Mouse (Mus musculus) hindbrain, embryonic 15.5 days (tissue): ENCODE measurements around the gene Gm9944. TPM values are rescaled to one million over a fixed set of nuclear protein-coding genes. Genes with fewer than 3 reads are reported as not detected.

ENCODE experiments used
- ATAC-seq: fragments of 200-750 bp; cut with Nextera tagmentation; 2 replicates; pipeline ENCODE4 v1.8.0; 2017; ENCODE audit warnings: low read depth, moderate number of reproducible peaks, moderate TSS enrichment; ENCODE audit not compliant: low FRiP score
- H3K27ac ChIP-seq: fragments of 300-500 bp; sonication (generic); replicated peaks from 2 replicates; pipeline ENCODE4 v1.5.1; 2015; ENCODE audit warnings: mild to moderate bottlenecking, inconsistent platforms
- H3K27me3 ChIP-seq: fragments of 300-500 bp; sonication (generic); 2 replicates; pipeline ENCODE4 v1.6.1; 2015; ENCODE audit warnings: control low read depth, inconsistent platforms
- H3K36me3 ChIP-seq: fragments of 300-500 bp; sonication (generic); 2 replicates; pipeline ENCODE4 v1.6.1; 2015; ENCODE audit warnings: control low read depth, inconsistent platforms
- H3K4me1 ChIP-seq: fragments of 300-500 bp; sonication (generic); replicated peaks from 2 replicates; pipeline ENCODE4 v1.6.1; 2015; ENCODE audit warnings: control low read depth, inconsistent platforms
- H3K4me2 ChIP-seq: fragments of 300-500 bp; sonication (generic); 2 replicates; pipeline ENCODE4 v1.6.1; 2015; ENCODE audit warnings: moderate library complexity, mild to moderate bottlenecking, inconsistent platforms
- H3K4me3 ChIP-seq: fragments of 300-500 bp; sonication (generic); 2 replicates; pipeline ENCODE4 v1.5.1; 2015; ENCODE audit warnings: mild to moderate bottlenecking, inconsistent platforms
- H3K9ac ChIP-seq: fragments of 300-500 bp; sonication (generic); 2 replicates; pipeline ENCODE4 v1.6.1; 2015; ENCODE audit warnings: inconsistent platforms
- H3K9me3 ChIP-seq: fragments of 300-500 bp; sonication (generic); 2 replicates; pipeline ENCODE4 v1.6.1; 2016; ENCODE audit warnings: control low read depth, inconsistent platforms
- WGBS: fragments of 180-500 bp; shearing (Covaris S2); methylation state at CpG from one replicate; pipeline ENCODE4 v1.1.7; 2015; 5-methylcytosine and 5-hydroxymethylcytosine counted together
- polyA plus RNA-seq: library from polyadenylated mRNA; unstranded; fragments of >200 nt; fragmentation: Nextera tagmentation; extraction: Ambion mirVana; gene quantifications from 2 replicates; pipeline ENCODE4 v1.2.1, GENCODE M21; 2015

Gm9944 gene
- polyA plus RNA-seq, 1 experiment from 2014 or later: not detected

DNA sequence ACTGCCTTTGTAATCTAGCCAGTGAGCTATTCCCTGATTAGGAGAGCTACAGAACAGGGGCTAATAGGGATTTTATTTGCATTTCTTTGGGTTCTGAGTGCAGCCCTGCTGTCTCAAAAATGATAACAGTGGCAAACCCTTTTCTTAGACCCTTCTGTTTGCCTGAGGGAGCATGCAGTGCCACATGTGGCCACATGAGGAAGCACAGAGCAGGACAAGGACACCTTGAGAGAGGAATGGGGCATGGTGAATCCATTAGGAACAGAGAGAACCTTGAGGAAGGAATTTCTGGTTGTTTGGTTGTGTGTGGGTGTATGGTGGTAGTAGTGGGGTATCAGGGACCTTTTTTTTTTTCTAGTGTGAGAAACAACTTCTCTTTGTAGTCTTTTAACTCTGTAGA lies 32.5 kb downstream of the Gm9944 start:
- H3K27me3 ChIP-seq: no peaks in the 10 kb centered on the region
- no peak overlapping the region for H3K4me3 ChIP-seq
- H3K9ac ChIP-seq: no peak overlapping the region
- H3K36me3 ChIP-seq: no peaks in the 10 kb centered on the region
- peaks cover 10% of the 10 kb centered on the region for H3K9me3 ChIP-seq
- no peak overlapping the region for H3K4me2 ChIP-seq
- no peaks in the 10 kb centered on the region for H3K4me1 ChIP-seq
- no peak overlapping the region for H3K27ac ChIP-seq
- no peak for ATAC-seq

DNA sequence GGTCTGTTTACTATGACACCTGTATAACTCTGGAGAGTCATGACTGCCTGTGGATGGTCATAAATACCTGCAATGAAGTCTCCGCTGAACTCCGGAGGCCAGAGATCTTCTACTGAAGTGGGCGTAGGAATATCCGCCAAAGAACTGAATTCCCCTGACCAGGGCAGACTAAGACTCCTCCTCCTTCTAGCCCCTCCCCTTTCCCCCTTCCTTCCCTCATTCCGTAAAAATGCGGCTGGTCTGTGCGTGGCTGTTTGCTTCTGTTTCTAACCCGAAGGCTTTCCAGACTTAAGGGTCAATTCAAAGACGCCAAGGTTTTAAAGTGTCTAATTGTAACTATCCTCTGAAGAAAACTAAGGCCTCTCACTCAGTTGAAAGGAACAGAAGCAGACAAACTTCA lies 44.8 kb downstream of the Gm9944 start, which contains the start of gene Pramef12:
Pramef12 (minus strand) TSS at position 175 of the 400 bp plus-strand sequence.
- WGBS: 80% methylated on average over 9 of the region's 9 CpGs

DNA sequence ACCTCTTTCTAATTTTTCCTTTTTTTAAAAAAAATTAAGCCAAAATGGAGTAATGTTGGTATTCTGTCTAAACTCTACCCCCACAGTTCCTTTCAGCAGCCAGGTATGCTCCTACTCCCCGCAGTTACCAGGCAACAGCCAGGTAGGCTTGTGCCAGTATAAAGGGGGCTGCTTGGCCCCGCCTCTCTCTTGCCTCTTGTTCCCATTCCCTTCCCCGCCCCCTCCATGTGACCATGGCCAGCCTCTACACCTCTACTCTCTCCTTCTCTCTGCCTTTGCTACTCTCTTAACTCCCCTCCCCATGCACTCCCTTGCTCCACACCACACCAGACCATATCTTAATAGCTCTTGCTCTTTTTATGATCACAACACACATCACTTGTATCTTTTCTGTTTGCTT lies 46.9 kb downstream of the Gm9944 start:
- peaks cover 4% of the 10 kb centered on the region for H3K9me3 ChIP-seq
- no peaks in the 10 kb centered on the region for H3K36me3 ChIP-seq
- H3K27ac ChIP-seq: no peak overlapping the region
- no peaks in the 10 kb centered on the region for H3K27me3 ChIP-seq
- ATAC-seq: no peak
- H3K9ac ChIP-seq: no peak overlapping the region
- no peak overlapping the region for H3K4me3 ChIP-seq
- no peaks in the 10 kb centered on the region for H3K4me1 ChIP-seq
- no peak overlapping the region for H3K4me2 ChIP-seq
- 70% methylated on average over 3 of the region's 3 CpGs for WGBS

More for the DNA sequence above, 44.8 kb downstream of the Gm9944 start, which contains the start of gene Pramef12:
- H3K4me1 ChIP-seq: no peaks in the 10 kb centered on the region
- peaks cover 4% of the 10 kb centered on the region for H3K9me3 ChIP-seq
- H3K4me2 ChIP-seq: no peak within 1 kb of the TSS
- no peaks in the 10 kb centered on the region for H3K36me3 ChIP-seq
- H3K27ac ChIP-seq: no peak within 1 kb of the TSS
- H3K27me3 ChIP-seq: no peaks in the 10 kb centered on the region
- H3K9ac ChIP-seq: no peak within 1 kb of the TSS
- no peak for ATAC-seq
- H3K4me3 ChIP-seq: no peak within 1 kb of the TSS

DNA sequence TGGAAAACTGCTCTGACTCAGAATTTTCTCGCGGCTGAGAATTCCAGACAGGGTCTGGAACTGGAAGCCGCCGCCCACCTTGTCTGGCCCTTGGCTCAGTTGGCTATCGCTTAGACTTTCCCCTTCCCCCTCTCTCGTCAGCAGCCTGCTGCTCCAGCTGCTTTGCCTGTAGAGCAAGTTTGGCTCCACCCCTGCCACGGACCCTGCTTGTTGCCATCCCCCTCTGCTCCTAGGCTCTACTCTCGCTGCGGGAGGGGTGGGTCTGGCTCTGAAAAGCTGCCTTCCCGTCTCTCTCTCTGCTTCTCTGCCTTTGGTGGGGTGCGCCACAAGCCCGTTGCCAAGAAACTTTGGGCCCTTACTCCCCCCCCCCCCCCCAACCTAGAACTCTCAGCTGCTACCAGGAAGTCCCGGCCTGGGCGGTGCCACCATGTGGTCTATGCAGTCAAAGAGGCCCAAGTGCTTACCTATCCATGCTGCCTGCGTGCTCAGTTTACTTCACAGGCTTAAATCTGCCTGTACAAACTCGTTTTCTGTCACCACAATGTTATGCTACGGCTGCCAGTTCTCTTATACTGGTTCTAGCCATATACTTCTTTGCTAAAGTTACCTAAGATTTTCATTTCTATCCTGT lies 48.5 kb downstream of the Gm9944 start:
- Histone ChIP-seq H3K9me3 (peaks cover 4% of the 10 kb centered on the region; the same call in 1 of the 2 replicates), H3K36me3 (no peaks in the 10 kb centered on the region), H3K4me1 (no peaks in the 10 kb centered on the region), H3K27ac (no peak overlapping the region), H3K4me3 (0 out of 2 replicates have a peak overlapping the region, but pooled peaks have one; percentile 8), H3K4me2 (peak overlapping the region; percentile 43), H3K27me3 (no peaks in the 10 kb centered on the region), H3K9ac (no peak overlapping the region)
- WGBS: 9% methylated on average over 17 of the region's 17 CpGs
- no peak for ATAC-seq

Other genes starting within 250 kb of the Gm9944 start
- gene C87977, start 240.0 kb downstream of the Gm9944 start, polyA plus RNA-seq: not detected in 2 replicates
- not detected in 2 replicates for gene Pramel5, start 172.8 kb downstream of the Gm9944 start, polyA plus RNA-seq
- gene Gm13128, start 123.1 kb downstream of the Gm9944 start, polyA plus RNA-seq: not detected in 2 replicates
- not detected in 2 replicates for gene Gm13119, start 95.4 kb downstream of the Gm9944 start, polyA plus RNA-seq
- not detected in 2 replicates for gene Pramef20, start 75.4 kb downstream of the Gm9944 start, polyA plus RNA-seq
- gene Pramef12, start 44.9 kb downstream of the Gm9944 start, polyA plus RNA-seq: not detected in 2 replicates
- 0.28 TPM in 1 of 2 replicates, not detected in the other for gene 1700012P22Rik, start 14.5 kb downstream of the Gm9944 start, polyA plus RNA-seq
- gene Aadacl3, start 10.4 kb upstream of the Gm9944 start, polyA plus RNA-seq: not detected in 2 replicates
- not detected in 2 replicates for gene 9430007A20Rik, start 66.5 kb upstream of the Gm9944 start, polyA plus RNA-seq
- not detected in 2 replicates for gene Gm13124, start 111.8 kb upstream of the Gm9944 start, polyA plus RNA-seq
- gene Aadacl4, start 160.4 kb upstream of the Gm9944 start, polyA plus RNA-seq: not detected in 2 replicates
- gene Gm436, start 233.1 kb upstream of the Gm9944 start, polyA plus RNA-seq: not detected in 2 replicates